Mouse (Mus musculus): ENCODE measurements around the gene Paqr4.

Paqr4 gene

GRCm38 (mm10) chr17:23725477-23725876 is 15.2 kb downstream of the Paqr4 start:
- DNase-seq, result no peak

GRCm38 (mm10) chr17:23722376-23723125 is 18.1 kb downstream of the Paqr4 start, which contains the start of gene 1520401A03Rik:
1520401A03Rik (minus strand) TSS chr17:23722783.
- no peak for DNase-seq

GRCm38 (mm10) chr17:23721886-23722285 is 18.8 kb downstream of the Paqr4 start:
- DNase-seq, result no peak

- no peak for DNase-seq
These were observed 21.2 kb downstream of the Paqr4 start for GRCm38 (mm10) chr17:23719455-23719854.

GRCm38 (mm10) chr17:23717003-23717402 is 23.7 kb downstream of the Paqr4 start:
- DNase-seq, result no peak

GRCm38 (mm10) chr17:23706212-23706611 is 34.5 kb downstream of the Paqr4 start:
- peak; percentile 79 for DNase-seq

- no peak for DNase-seq
These were observed 35.1 kb downstream of the Paqr4 start for GRCm38 (mm10) chr17:23705525-23706104.

GRCm38 (mm10) chr17:23704741-23705140 is 35.9 kb downstream of the Paqr4 start:
- no peak for DNase-seq

- DNase-seq, result no peak
These were observed 37.4 kb downstream of the Paqr4 start for GRCm38 (mm10) chr17:23703301-23703700.

GRCm38 (mm10) chr17:23700079-23700478 is 40.6 kb downstream of the Paqr4 start:
- peak; percentile 97 for DNase-seq

- peak; percentile 71 for DNase-seq
These were observed 41.3 kb downstream of the Paqr4 start for GRCm38 (mm10) chr17:23699131-23700077.

GRCm38 (mm10) chr17:23695801-23696200 is 44.9 kb downstream of the Paqr4 start:
- no peak for DNase-seq

GRCm38 (mm10) chr17:23694491-23694890 is 46.2 kb downstream of the Paqr4 start:
- no peak for DNase-seq
